Mouse (Mus musculus) gastrocnemius, postnatal 14 days (tissue): ENCODE results near the gene H2-Q10. TPM values are rescaled to one million over a fixed set of nuclear protein-coding genes. Genes with fewer than 3 reads are reported as not detected.
"Not testable (repeated sequence)": the region's sequence is repeated elsewhere in the genome, so short reads cannot be mapped to it uniquely, and the experiment has no call there.

Experiments used
- DNase-seq: peaks from one replicate; pipeline ENCODE4 v3.0.0; 2021; ENCODE audit warnings: mixed read lengths
- intact Hi-C: fragments of 180-260 bp; cut with DNase I; formaldehyde crosslinking; loops from one replicate; pipeline ENCODE4 v1.15.1; 2025; ENCODE audit warnings: low total_unique reads
- total RNA-seq, 2 experiments: library from RNA; stranded (reverse); gene quantifications; 2 replicates each; pipeline ENCODE4 v1.2.3; 2021

H2-Q10 gene
- total RNA-seq, 2 experiments from 2014 or later, result 0.09 TPM; not detected in 1

GRCm38 (mm10) chr17:35439925-35440645 lies 29.8 kb upstream of the H2-Q10 start:
- intact Hi-C loops, DNase-seq: not testable (repeated sequence)

GRCm38 (mm10) chr17:35442376-35442775 lies 27.5 kb upstream of the H2-Q10 start:
- DNase-seq, intact Hi-C loops: not testable (repeated sequence)

- DNase-seq, intact Hi-C loops: not testable (repeated sequence)
Observed at GRCm38 (mm10) chr17:35444510-35444909, 25.4 kb upstream of the H2-Q10 start.

- intact Hi-C loops, DNase-seq: not testable (repeated sequence)
Observed at GRCm38 (mm10) chr17:35458247-35458646, 11.6 kb upstream of the H2-Q10 start.

DNA sequence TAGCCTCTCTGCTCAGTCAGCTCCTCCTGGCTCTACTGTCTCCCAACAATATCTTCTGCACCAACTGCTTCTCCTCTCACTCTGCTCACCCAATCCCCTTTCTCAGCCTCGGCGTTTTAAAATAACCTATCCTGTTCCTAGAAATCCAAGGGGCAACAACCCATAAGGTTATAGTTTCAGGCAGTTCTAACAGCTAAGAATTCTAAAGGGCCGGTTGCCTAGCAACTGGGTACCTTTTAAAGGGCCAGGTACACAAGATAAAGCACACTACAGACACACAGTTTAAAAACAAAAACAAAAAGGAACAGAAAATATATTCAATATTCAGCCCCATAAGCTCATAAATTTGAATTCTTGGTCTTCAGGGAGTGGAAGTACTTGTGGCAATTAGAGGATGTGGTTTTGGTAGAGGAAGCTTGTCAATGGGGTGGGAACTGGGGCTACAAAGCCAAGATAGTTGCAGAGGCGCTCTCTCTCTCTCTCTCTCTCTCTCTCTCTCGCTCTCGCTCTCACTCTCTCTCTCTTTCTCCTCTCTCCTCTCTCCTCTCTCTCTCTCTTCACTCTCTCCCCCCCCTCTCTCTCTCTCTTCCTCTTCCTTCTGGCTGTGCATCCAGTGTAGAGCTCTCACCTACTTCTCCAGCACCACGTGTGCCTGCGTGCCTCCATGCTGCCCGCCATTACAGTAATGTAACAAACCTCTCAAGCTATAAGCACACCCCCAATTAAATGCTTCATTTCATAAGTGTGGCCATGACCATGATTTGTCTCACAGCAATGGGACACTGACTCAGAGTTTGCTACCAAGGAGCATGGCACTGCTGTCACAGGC lies 9.2 kb upstream of the H2-Q10 start:
- DNase-seq, intact Hi-C loops: not testable (repeated sequence)

GRCm38 (mm10) chr17:35465651-35466050 lies 4.2 kb upstream of the H2-Q10 start:
- intact Hi-C loops, result not testable (repeated sequence)

DNA sequence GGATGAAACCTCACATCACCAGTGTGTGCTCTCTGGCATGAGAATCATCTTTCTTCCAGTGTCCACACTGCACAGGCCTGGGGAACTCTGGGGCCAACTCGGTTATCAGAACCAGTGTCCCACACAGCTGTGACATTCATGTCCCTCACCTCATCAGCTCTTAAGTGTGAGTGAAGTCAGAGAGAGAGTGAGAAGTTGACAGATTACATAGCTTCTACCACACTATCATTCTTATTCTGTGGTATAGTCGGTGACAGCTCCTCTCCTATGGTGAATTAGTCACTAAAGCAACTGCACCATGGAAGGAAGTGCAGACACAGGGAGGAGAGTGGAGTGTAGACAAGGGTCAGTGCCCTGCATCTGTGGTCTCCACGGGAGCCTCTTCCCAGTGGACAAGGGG lies 953 bp upstream of the H2-Q10 start:
- intact Hi-C loops, DNase-seq: not testable (repeated sequence)

More at GRCm38 (mm10) chr17:35465651-35466050, 4.2 kb upstream of the H2-Q10 start:
- not testable (repeated sequence) for DNase-seq

GRCm38 (mm10) chr17:35484066-35484465 lies 14.2 kb downstream of the H2-Q10 start:
- peak; percentile 40 for DNase-seq
- intact Hi-C loops, result no loop called here

GRCm38 (mm10) chr17:35485702-35486101 lies 15.8 kb downstream of the H2-Q10 start:
- no peak for DNase-seq
- intact Hi-C loops, result no loop called here

DNA sequence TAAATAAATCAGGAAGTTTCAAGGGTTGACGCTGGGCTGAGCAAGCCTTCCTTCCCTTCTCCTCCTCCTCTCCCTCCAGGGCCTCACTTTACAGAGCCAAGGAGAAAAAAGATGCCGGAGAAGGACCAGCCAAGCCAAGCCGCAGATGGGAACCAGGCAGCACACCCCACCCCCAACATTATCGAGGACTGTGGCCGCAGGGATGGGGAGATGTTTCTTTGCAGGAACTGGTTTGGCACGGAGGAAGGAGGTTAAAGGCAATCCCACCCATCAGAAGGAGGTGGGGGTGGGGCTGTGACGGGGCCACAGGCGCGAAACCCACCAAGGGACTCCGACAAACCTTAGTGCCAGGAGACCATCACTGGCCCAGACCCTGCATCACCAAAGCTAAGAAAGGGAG lies 16.8 kb downstream of the H2-Q10 start:
- no peak for DNase-seq
- intact Hi-C loops, result no loop called here

GRCm38 (mm10) chr17:35488041-35488440 lies 18.2 kb downstream of the H2-Q10 start:
- intact Hi-C loops, result no loop called here
- no peak for DNase-seq

- DNase-seq, result no peak
- intact Hi-C loops, result no loop called here
Observed at GRCm38 (mm10) chr17:35490320-35490719, 20.4 kb downstream of the H2-Q10 start.

- DNase-seq, result no peak
- intact Hi-C loops, result no loop called here
Observed at GRCm38 (mm10) chr17:35497124-35497523, 27.2 kb downstream of the H2-Q10 start.

DNA sequence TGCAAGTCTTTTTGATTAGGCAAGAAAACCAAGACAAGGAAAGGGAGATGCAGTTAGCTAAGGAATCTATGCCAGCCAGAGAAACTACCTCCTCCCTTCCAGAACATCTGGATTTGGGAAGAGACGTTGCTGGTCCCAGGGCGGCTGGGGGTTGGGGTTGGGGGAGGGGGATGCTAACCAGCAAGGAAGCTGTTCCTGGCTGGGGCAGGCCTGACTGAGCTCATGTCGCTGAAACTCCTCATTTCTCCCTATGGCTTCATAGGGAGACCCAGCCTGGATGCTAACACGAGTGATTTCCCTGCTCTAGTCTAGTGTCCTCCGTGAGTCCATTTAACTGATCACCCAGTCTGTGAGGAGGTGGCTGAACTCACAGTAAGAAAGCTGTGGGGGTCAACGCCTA lies 32.3 kb downstream of the H2-Q10 start:
- intact Hi-C loops, result no loop called here
- DNase-seq, result no peak

DNA sequence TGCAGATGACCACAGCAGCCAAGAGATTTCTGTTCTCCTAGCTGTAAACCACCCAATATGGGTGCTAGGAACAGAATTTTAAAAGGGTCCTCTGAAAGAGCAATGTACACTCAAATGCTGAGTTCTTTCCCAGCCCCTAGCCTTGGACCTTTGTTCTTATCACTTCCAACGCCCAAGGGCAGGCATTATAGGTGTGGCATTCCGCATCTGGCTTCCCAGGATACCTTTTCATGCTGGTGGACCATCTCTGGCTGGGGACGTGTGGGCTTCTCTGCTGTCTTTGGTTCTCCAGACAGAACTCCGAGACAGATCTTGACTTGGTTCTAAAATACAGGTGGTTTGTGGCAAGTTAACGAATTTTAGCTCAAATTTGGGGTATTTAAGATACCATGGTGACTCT lies 32.9 kb downstream of the H2-Q10 start:
- intact Hi-C loops, result no loop called here
- no peak for DNase-seq

GRCm38 (mm10) chr17:35503849-35504248 lies 34.0 kb downstream of the H2-Q10 start:
- no peak for DNase-seq
- intact Hi-C loops, result no loop called here

DNA sequence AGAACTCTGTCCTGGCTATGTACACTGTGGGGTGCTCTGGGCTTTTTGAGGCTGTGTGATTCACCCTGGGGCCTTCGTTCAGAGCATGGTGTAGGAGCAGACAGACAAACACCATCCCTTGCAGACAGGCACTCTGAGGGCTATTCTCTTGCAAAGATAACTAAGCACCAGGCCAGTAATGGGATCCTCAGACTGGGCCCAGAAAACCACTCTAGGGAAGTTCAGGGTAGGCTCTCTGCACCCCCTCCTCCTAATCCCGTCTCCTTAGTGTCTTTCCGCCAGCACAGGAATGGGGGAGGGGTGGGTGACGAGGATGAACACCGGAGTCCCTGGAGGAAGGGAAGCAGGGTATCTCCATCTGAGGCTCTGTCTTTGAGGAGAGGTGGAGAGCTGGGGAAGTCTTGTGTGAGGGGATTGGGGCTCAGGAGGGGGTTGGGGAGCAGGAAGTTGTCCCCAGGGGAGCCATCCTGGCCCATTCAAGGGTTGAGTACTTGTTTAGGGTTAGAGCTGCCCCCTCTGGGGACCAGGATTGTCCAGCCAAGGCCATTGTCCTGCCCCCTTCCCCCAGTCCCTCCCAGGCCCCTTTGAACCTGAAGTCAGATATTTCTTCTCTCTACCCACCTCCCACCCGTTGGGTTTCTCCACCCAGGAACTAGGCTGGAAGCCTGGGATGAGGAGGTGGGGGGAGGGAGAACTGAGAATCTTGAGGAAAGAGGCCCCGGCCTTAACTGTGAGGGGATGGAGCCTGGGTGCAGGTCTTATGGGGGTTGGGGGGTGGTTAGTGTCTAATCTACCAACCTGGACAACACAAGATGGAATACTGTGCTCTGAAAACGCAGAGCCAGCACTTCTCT lies 35.0 kb downstream of the H2-Q10 start:
- no peak for DNase-seq
- intact Hi-C loops, result no loop called here

GRCm38 (mm10) chr17:35505776-35506175 lies 35.9 kb downstream of the H2-Q10 start, which contains the start of gene Pou5f1:
TSS of gene Pou5f1 (plus strand) at chr17:35506018.
- no peak for DNase-seq
- intact Hi-C loops, result no loop called here

GRCm38 (mm10) chr17:35506881-35507280 lies 37.0 kb downstream of the H2-Q10 start:
- no peak for DNase-seq
- intact Hi-C loops, result no loop called here
